ENCODE assay signal across 1 mouse cellular context in genomic region chr10:128535206-128535605, GRCm38 (mm10).
TF ChIP-seq lines count a peak whose summit lies in the region.

No protein-coding gene starts in this region.

TF ChIP-seq in MEL, 35 proteins besides CTCF, POLR2A, EP300 and RAD21 (continued from another document):
- no peak; the same call in 1 of the 2 replicates for TF ChIP-seq TBP (IDR thresholded peaks at IDR 0.05; ENCODE audit: low read depth, low read length)
- TF ChIP-seq ELF1 (IDR thresholded peaks at IDR 0.05; ENCODE audit: low read depth, low read length), result no peak
- TF ChIP-seq RCOR1 (IDR thresholded peaks at IDR 0.05; ENCODE audit: low read depth, low read length), result 0 out of 2 replicates have a peak, but pooled peaks have one; percentile 20
- no peak for TF ChIP-seq POLR2AphosphoS2 (IDR thresholded peaks at IDR 0.05; ENCODE audit: low read length)
- TF ChIP-seq ZKSCAN1 (IDR thresholded peaks at IDR 0.05; ENCODE audit: low read depth, low read length), result no peak
- TF ChIP-seq ETS1 (IDR thresholded peaks at IDR 0.05; ENCODE audit: low read depth, low read length), result peak; percentile 35; the same call in 1 of the 2 replicates
- TF ChIP-seq CHD2 (IDR thresholded peaks at IDR 0.05; ENCODE audit: low read length), result no peak
- TF ChIP-seq HCFC1 (IDR thresholded peaks at IDR 0.05; ENCODE audit: low read depth, low read length), result no peak
- TF ChIP-seq BHLHE40 (IDR thresholded peaks at IDR 0.05; ENCODE audit: borderline replicate concordance, low read depth, low read length), result no peak
- no peak for TF ChIP-seq E2F4 (IDR thresholded peaks at IDR 0.05; ENCODE audit: borderline replicate concordance, low read depth, low read length)
- TF ChIP-seq ZC3H11A (IDR thresholded peaks at IDR 0.05; ENCODE audit: low read depth, low read length), result no peak
- TF ChIP-seq GABPA (IDR thresholded peaks at IDR 0.05; ENCODE audit: low read depth, low read length), result no peak
- no peak for TF ChIP-seq MAFK (IDR thresholded peaks at IDR 0.05; ENCODE audit: borderline replicate concordance, low read depth, low read length)
- TF ChIP-seq MYC (IDR thresholded peaks at IDR 0.05; ENCODE audit: low read depth, low read length), result peak; percentile 21; the same call in 1 of the 2 replicates
- TF ChIP-seq MEF2A (IDR thresholded peaks at IDR 0.05; ENCODE audit: extremely low read depth, insufficient replicate concordance, low read depth, low read length, poor library complexity, severe bottlenecking), result no peak
- TF ChIP-seq GATA1 (IDR thresholded peaks at IDR 0.05; ENCODE audit: low read depth, low read length), result peak; percentile 48; the same call in 1 of the 2 replicates
- TF ChIP-seq ZMIZ1 (IDR thresholded peaks at IDR 0.05; ENCODE audit: low read depth, low read length), result no peak
- no peak for TF ChIP-seq MYB (IDR thresholded peaks at IDR 0.05; ENCODE audit: low read depth, low read length)
- TF ChIP-seq UBTF (IDR thresholded peaks at IDR 0.05; ENCODE audit: borderline replicate concordance, insufficient read depth, low read depth, low read length), result no peak
- TF ChIP-seq SMC3 (IDR thresholded peaks at IDR 0.05; ENCODE audit: low read depth, low read length), result no peak
- TF ChIP-seq TAL1 (IDR thresholded peaks at IDR 0.05; ENCODE audit: low read length), result 0 out of 2 replicates have a peak, but pooled peaks have one; percentile 26
- no peak for TF ChIP-seq POLR2AphosphoS5 (IDR thresholded peaks at IDR 0.05; ENCODE audit: borderline replicate concordance, low read depth, low read length)
